Mouse (Mus musculus): ENCODE measurements around the gene Fgf9. TPM values are rescaled to one million over a fixed set of nuclear protein-coding genes. Genes with fewer than 3 reads are reported as not detected.
A peak's percentile ranks its signal among the peaks of the same experiment; 100 is the strongest.

The Fgf9 gene
- total RNA-seq, 2 experiments from 2014 or later, result 7.7 to 8.3 TPM

GRCm38 (mm10) chr14:58091321-58091720 is 21.0 kb downstream of the Fgf9 start:
- no peak for DNase-seq

- no peak for DNase-seq
Observed at GRCm38 (mm10) chr14:58099599-58099998, 29.3 kb downstream of the Fgf9 start.

GRCm38 (mm10) chr14:58101298-58101697 is 31.0 kb downstream of the Fgf9 start:
- no peak for DNase-seq

- DNase-seq, result no peak
Observed at GRCm38 (mm10) chr14:58104266-58104665, 33.9 kb downstream of the Fgf9 start.

- DNase-seq, result no peak
Observed at GRCm38 (mm10) chr14:58105596-58105995, 35.2 kb downstream of the Fgf9 start.

- DNase-seq, result no peak
Observed at GRCm38 (mm10) chr14:58109601-58110000, 39.3 kb downstream of the Fgf9 start.

GRCm38 (mm10) chr14:58111562-58111961 is 41.2 kb downstream of the Fgf9 start:
- DNase-seq, result no peak

- no peak for DNase-seq
Observed at GRCm38 (mm10) chr14:58112341-58112740, 42.0 kb downstream of the Fgf9 start.

- peak; percentile 61 for DNase-seq
Observed at GRCm38 (mm10) chr14:58113180-58113579, 42.8 kb downstream of the Fgf9 start.

- DNase-seq, result no peak
Observed at GRCm38 (mm10) chr14:58114146-58114545, 43.8 kb downstream of the Fgf9 start.

- no peak for DNase-seq
Observed at GRCm38 (mm10) chr14:58124625-58125024, 54.3 kb downstream of the Fgf9 start.

GRCm38 (mm10) chr14:58126508-58126907 is 56.2 kb downstream of the Fgf9 start:
- no peak for DNase-seq

- DNase-seq, result no peak
Observed at GRCm38 (mm10) chr14:58139506-58140055, 69.2 kb downstream of the Fgf9 start.

GRCm38 (mm10) chr14:58149637-58150470 is 79.5 kb downstream of the Fgf9 start:
- peak; percentile 8 for DNase-seq

- DNase-seq, result no peak
Observed at GRCm38 (mm10) chr14:58150471-58150855, 80.1 kb downstream of the Fgf9 start.

- no peak for DNase-seq
Observed at GRCm38 (mm10) chr14:58152110-58152509, 81.8 kb downstream of the Fgf9 start.

GRCm38 (mm10) chr14:58153470-58154416 is 83.4 kb downstream of the Fgf9 start:
- DNase-seq, result no peak

GRCm38 (mm10) chr14:58160624-58161023 is 90.3 kb downstream of the Fgf9 start:
- DNase-seq, result no peak

Other genes with a start within 250 kb of the Fgf9 start
- gene Ska3, start 244.4 kb upstream of the Fgf9 start, total RNA-seq (2021), result 10 to 100 TPM in 1 of 2 experiments, 1 to 10 TPM in 1; 9.0 to 10.9 TPM
- gene Mrpl57, start 244.3 kb upstream of the Fgf9 start, total RNA-seq (2021), result 10 to 100 TPM; 67.3 to 84.0 TPM
- 10 to 100 TPM; 26.2 to 27.7 TPM for gene Zdhhc20, start 180.3 kb upstream of the Fgf9 start, total RNA-seq (2021)
- gene Micu2, start 71.3 kb upstream of the Fgf9 start, total RNA-seq (2021), result 10 to 100 TPM; 70.5 to 73.4 TPM